Mouse (Mus musculus): ENCODE measurements at regions not wholly inside any gene's neighbourhood (a gene's known extent, or its start where the extent isn't known, plus 50 kb on each side); places are given as distances from the start of the nearest gene placed in this dataset.

GRCm38 (mm10) chr5:133385374-133386349, 713.8 kb upstream of the Castor2 start:
- peaks cover 67% of the 10 kb centered on the region for H3K27me3 ChIP-seq (replicated peaks)
- H3K4me2 ChIP-seq, result peak overlapping the region; percentile 22; the same call in 1 of the 2 replicates
- H3K9me3 ChIP-seq, result no peaks in the 10 kb centered on the region
- peaks cover 25% of the 10 kb centered on the region for H3K4me1 ChIP-seq
- peak overlapping the region; percentile 71 for H3K27ac ChIP-seq (replicated peaks)
- no peaks in the 10 kb centered on the region for H3K36me3 ChIP-seq
- H3K9ac ChIP-seq, result no peak overlapping the region
- H3K4me3 ChIP-seq, result no peak overlapping the region
- ATAC-seq (ENCODE audit: extremely low read depth, insufficient number of reproducible peaks, low FRiP score, low TSS enrichment), result peak; percentile 76
- 22% methylated on average over 10 of the region's 10 CpGs for WGBS

- no peaks in the 10 kb centered on the region for H3K9me3 ChIP-seq
- WGBS, result 74% methylated on average over 3 of the region's 3 CpGs
- H3K4me3 ChIP-seq, result no peak overlapping the region
- no peak overlapping the region for H3K9ac ChIP-seq
- H3K4me1 ChIP-seq, result no peaks in the 10 kb centered on the region
- H3K36me3 ChIP-seq, result no peaks in the 10 kb centered on the region
- no peak for ATAC-seq (ENCODE audit: extremely low read depth, insufficient number of reproducible peaks, low FRiP score, low TSS enrichment)
- no peak overlapping the region for H3K27ac ChIP-seq (replicated peaks)
- no peak overlapping the region for H3K4me2 ChIP-seq
- H3K27me3 ChIP-seq (replicated peaks), result no peaks in the 10 kb centered on the region
Observed at GRCm38 (mm10) chr5:133365771-133366170, 733.7 kb upstream of the Castor2 start.

GRCm38 (mm10) chr5:133347516-133347915, 752.0 kb upstream of the Castor2 start:
- no peak overlapping the region for H3K9ac ChIP-seq
- H3K4me1 ChIP-seq, result no peaks in the 10 kb centered on the region
- H3K27me3 ChIP-seq (replicated peaks), result no peaks in the 10 kb centered on the region
- no peak for ATAC-seq (ENCODE audit: extremely low read depth, insufficient number of reproducible peaks, low FRiP score, low TSS enrichment)
- H3K4me2 ChIP-seq, result no peak overlapping the region
- no peak overlapping the region for H3K27ac ChIP-seq (replicated peaks)
- no peaks in the 10 kb centered on the region for H3K9me3 ChIP-seq
- no peak overlapping the region for H3K4me3 ChIP-seq
- WGBS, result 81% methylated on average over 3 of the region's 3 CpGs
- H3K36me3 ChIP-seq, result no peaks in the 10 kb centered on the region

GRCm38 (mm10) chr5:133341973-133342372, 757.5 kb upstream of the Castor2 start:
- ATAC-seq (ENCODE audit: extremely low read depth, insufficient number of reproducible peaks, low FRiP score, low TSS enrichment), result no peak

GRCm38 (mm10) chr5:133320626-133321025, 777.5 kb upstream of the Auts2 start:
- WGBS, result 71% methylated on average over 2 of the region's 2 CpGs
- no peak overlapping the region for H3K27ac ChIP-seq (replicated peaks)
- no peak overlapping the region for H3K4me3 ChIP-seq
- no peaks in the 10 kb centered on the region for H3K9me3 ChIP-seq
- no peaks in the 10 kb centered on the region for H3K27me3 ChIP-seq (replicated peaks)
- H3K9ac ChIP-seq, result no peak overlapping the region
- H3K36me3 ChIP-seq, result no peaks in the 10 kb centered on the region
- ATAC-seq (ENCODE audit: extremely low read depth, insufficient number of reproducible peaks, low FRiP score, low TSS enrichment), result no peak
- H3K4me1 ChIP-seq, result no peaks in the 10 kb centered on the region
- no peak overlapping the region for H3K4me2 ChIP-seq

More at GRCm38 (mm10) chr5:133341973-133342372, 757.5 kb upstream of the Castor2 start:
- no peaks in the 10 kb centered on the region for H3K4me1 ChIP-seq
- H3K9me3 ChIP-seq, result no peaks in the 10 kb centered on the region
- H3K9ac ChIP-seq, result no peak overlapping the region
- no peaks in the 10 kb centered on the region for H3K27me3 ChIP-seq (replicated peaks)
- H3K27ac ChIP-seq (replicated peaks), result no peak overlapping the region
- H3K4me2 ChIP-seq, result no peak overlapping the region
- 77% methylated on average over 3 of the region's 3 CpGs for WGBS
- no peak overlapping the region for H3K4me3 ChIP-seq
- no peaks in the 10 kb centered on the region for H3K36me3 ChIP-seq

- no peak overlapping the region for H3K27ac ChIP-seq (replicated peaks)
- H3K4me2 ChIP-seq, result no peak overlapping the region
- H3K36me3 ChIP-seq, result no peaks in the 10 kb centered on the region
- no peaks in the 10 kb centered on the region for H3K27me3 ChIP-seq (replicated peaks)
- WGBS, result 85% methylated on average over 1 of the region's 1 CpGs
- no peak overlapping the region for H3K4me3 ChIP-seq
- H3K9ac ChIP-seq, result no peak overlapping the region
- no peak for ATAC-seq (ENCODE audit: extremely low read depth, insufficient number of reproducible peaks, low FRiP score, low TSS enrichment)
- no peaks in the 10 kb centered on the region for H3K4me1 ChIP-seq
- H3K9me3 ChIP-seq, result no peaks in the 10 kb centered on the region
Observed at GRCm38 (mm10) chr5:133320206-133320605, 777.1 kb upstream of the Auts2 start.

- Histone ChIP-seq H3K9me3 (no peaks in the 10 kb centered on the region), H3K9ac (no peak overlapping the region), H3K36me3 (no peaks in the 10 kb centered on the region), H3K27me3 (replicated peaks) (peaks cover 3% of the 10 kb centered on the region; the same call in 1 of the 2 replicates), H3K4me3 (no peak overlapping the region), H3K27ac (replicated peaks) (no peak overlapping the region), H3K4me2 (no peak overlapping the region), H3K4me1 (no peaks in the 10 kb centered on the region)
- 72% methylated on average over 7 of the region's 7 CpGs for WGBS
- no peak for ATAC-seq (ENCODE audit: extremely low read depth, insufficient number of reproducible peaks, low FRiP score, low TSS enrichment)
Observed at GRCm38 (mm10) chr5:133314031-133314430, 770.9 kb upstream of the Auts2 start.

GRCm38 (mm10) chr5:133310979-133311890, 768.1 kb upstream of the Auts2 start:
- no peak overlapping the region for H3K9ac ChIP-seq
- no peaks in the 10 kb centered on the region for H3K9me3 ChIP-seq
- no peaks in the 10 kb centered on the region for H3K36me3 ChIP-seq
- H3K4me2 ChIP-seq, result no peak overlapping the region
- H3K4me1 ChIP-seq, result no peaks in the 10 kb centered on the region
- 57% methylated on average over 6 of the region's 6 CpGs for WGBS
- H3K27me3 ChIP-seq (replicated peaks), result peaks cover 3% of the 10 kb centered on the region; the same call in 1 of the 2 replicates
- ATAC-seq (ENCODE audit: extremely low read depth, insufficient number of reproducible peaks, low FRiP score, low TSS enrichment), result no peak
- no peak overlapping the region for H3K4me3 ChIP-seq
- H3K27ac ChIP-seq (replicated peaks), result no peak overlapping the region

GRCm38 (mm10) chr5:133267887-133268286, 724.7 kb upstream of the Auts2 start:
- H3K36me3 ChIP-seq, result no peaks in the 10 kb centered on the region
- 0 out of 2 replicates have a peak, but pooled peaks cover 4% of the 10 kb centered on the region for H3K4me1 ChIP-seq
- no peak overlapping the region for H3K4me2 ChIP-seq
- H3K27me3 ChIP-seq (replicated peaks), result peaks cover 27% of the 10 kb centered on the region
- H3K27ac ChIP-seq (replicated peaks), result no peak overlapping the region
- 36% methylated on average over 7 of the region's 7 CpGs for WGBS
- ATAC-seq (ENCODE audit: extremely low read depth, insufficient number of reproducible peaks, low FRiP score, low TSS enrichment), result no peak
- H3K4me3 ChIP-seq, result no peak overlapping the region
- no peaks in the 10 kb centered on the region for H3K9me3 ChIP-seq
- no peak overlapping the region for H3K9ac ChIP-seq

GRCm38 (mm10) chr5:133267356-133267755, 724.2 kb upstream of the Auts2 start:
- ATAC-seq (ENCODE audit: extremely low read depth, insufficient number of reproducible peaks, low FRiP score, low TSS enrichment), result no peak
- no peaks in the 10 kb centered on the region for H3K36me3 ChIP-seq
- 81% methylated on average over 2 of the region's 2 CpGs for WGBS
- no peak overlapping the region for H3K4me2 ChIP-seq
- H3K9me3 ChIP-seq, result no peaks in the 10 kb centered on the region
- H3K4me3 ChIP-seq, result no peak overlapping the region
- H3K27ac ChIP-seq (replicated peaks), result no peak overlapping the region
- 0 out of 2 replicates have a peak, but pooled peaks cover 4% of the 10 kb centered on the region for H3K4me1 ChIP-seq
- no peak overlapping the region for H3K9ac ChIP-seq
- peaks cover 26% of the 10 kb centered on the region for H3K27me3 ChIP-seq (replicated peaks)

GRCm38 (mm10) chr5:133264976-133265375, 721.8 kb upstream of the Auts2 start:
- Histone ChIP-seq H3K9ac (no peak overlapping the region), H3K36me3 (no peaks in the 10 kb centered on the region), H3K4me2 (no peak overlapping the region), H3K4me3 (no peak overlapping the region), H3K27ac (replicated peaks) (no peak overlapping the region), H3K4me1 (0 out of 2 replicates have a peak, but pooled peaks cover 4% of the 10 kb centered on the region), H3K27me3 (replicated peaks) (peaks cover 4% of the 10 kb centered on the region; the same call in 1 of the 2 replicates), H3K9me3 (no peaks in the 10 kb centered on the region)
- ATAC-seq (ENCODE audit: extremely low read depth, insufficient number of reproducible peaks, low FRiP score, low TSS enrichment), result no peak
- 73% methylated on average over 7 of the region's 7 CpGs for WGBS

Measured in heart, embryonic 13.5 days (tissue).